Mouse (Mus musculus) c-Kit-positive CD71-positive TER-119-positive erythroid progenitor cells, embryonic 14.5 days (primary cell): ENCODE data around the gene Hyou1.
"Not testable (repeated sequence)": the region's sequence is repeated elsewhere in the genome, so short reads cannot be mapped to it uniquely, and the experiment has no call there.

ENCODE experiments used
- DNase-seq: peaks from one replicate; pipeline ENCODE4 v3.0.0-alpha.2; 2013; ENCODE audit warnings: low spot score

The Hyou1 gene

DNA sequence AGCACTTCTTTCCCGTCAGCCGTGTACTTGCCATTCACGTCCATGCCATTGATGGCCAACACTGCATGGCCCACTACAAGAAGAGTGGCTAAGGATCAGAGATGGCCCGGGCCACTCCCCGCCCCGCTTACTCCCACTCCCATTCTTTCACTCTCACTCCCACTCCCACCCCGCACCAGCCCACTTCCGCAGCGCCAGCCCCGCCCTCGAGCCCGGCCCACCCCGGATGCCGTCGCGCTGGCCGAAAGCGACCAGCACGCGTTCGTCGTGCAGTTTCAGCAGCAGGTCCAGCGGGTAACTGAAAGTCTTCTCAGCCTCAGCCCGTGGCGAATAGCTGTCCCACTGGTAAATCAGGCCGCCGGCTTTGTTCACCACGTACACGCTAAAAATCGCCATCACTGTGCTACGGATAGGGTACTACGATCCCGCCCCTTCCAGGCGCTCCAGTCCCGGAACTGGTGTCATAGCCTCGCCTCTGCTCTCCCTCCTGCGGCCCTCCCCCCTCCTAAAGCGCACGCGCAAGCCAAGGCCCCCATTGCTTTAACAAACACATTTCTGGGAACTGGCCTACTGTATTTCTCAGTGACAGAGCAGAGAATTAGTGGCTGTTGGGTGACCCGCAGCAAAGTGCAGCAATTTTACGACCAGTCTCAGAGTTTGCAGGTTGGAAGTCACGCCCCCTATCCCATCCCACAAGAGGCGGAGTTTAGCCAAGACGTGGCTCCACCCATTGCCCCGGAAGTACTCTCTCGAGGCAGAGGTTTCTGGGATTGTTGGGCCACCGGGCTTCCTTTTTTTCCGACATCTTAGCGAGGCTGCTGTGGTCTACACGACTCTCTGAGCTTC lies 27.8 kb downstream of the Hyou1 start, which contains the start of the genes Rps25 and Trappc4:
Gene Rps25, plus strand, starts transcription at position 234 of the 846 bp plus-strand sequence.
Gene Trappc4, minus strand, starts transcription at position 695 of the 846 bp plus-strand sequence.
- peak; percentile 96 for DNase-seq

DNA sequence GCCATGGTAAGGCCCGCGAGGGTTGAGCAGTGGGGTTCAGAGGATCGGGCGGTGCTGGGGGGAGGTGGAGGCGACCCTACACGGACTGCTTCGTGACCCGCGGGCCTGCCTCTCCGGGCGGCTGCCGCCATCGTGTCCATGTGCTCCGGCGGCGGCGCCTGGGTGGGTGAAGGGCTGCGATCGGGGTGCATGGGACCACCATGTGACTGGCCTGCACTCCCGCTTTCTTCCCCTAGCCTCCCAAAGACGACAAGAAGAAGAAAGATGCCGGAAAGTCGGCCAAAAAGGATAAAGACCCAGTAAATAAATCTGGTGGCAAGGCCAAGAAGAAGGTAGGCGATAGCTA lies 28.4 kb downstream of the Hyou1 start:
- no peak for DNase-seq

DNA sequence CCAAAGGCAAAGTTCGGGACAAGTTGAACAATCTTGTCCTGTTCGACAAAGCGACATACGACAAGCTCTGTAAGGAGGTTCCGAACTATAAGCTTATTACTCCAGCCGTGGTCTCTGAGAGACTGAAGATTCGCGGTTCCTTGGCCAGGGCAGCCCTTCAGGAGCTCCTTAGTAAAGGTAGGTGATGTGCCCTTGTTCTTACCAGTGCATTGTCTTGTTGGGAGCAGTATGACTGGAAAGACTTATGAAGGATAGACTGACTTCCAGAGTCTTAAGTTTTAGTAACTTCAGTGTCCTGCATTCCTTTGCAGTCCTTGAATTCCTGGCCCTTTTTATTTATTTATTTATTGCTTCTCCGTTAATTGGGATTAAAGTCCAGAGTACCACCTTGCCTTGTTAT lies 29.4 kb downstream of the Hyou1 start:
- DNase-seq, result not testable (repeated sequence)

DNA sequence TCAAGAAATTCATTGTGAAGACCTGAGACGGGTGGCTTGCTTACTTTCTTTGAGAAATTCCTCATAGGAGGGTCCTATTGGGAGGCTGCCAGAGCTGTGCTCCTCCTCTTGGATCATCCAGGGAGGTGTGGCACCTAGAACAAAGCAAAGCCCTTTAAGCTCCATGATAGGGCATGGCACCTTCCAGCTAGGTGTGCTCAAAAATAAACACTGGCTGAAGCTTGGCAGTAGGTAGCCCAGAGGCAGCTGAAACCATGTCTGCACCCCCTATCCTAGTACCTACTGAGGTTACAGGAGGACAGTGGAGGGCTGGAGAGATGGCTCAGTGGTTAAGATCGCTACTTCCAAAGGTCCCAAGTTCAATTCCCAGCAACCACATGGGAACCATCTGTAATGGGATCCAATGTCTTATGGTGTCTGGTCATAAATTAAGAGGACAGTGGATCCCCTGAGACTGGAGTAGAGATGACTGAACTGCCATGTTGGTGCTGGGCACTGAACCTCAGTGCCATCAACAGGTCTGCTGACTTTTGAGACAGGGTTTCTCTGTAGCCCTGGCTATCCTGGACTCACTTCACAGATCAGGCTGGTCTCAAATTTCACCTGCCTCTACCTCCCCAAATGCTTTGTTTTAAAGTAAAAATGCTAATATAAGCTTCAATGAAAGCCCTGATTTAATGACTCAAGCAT lies 31.5 kb downstream of the Hyou1 start:
- DNase-seq, result no peak

DNA sequence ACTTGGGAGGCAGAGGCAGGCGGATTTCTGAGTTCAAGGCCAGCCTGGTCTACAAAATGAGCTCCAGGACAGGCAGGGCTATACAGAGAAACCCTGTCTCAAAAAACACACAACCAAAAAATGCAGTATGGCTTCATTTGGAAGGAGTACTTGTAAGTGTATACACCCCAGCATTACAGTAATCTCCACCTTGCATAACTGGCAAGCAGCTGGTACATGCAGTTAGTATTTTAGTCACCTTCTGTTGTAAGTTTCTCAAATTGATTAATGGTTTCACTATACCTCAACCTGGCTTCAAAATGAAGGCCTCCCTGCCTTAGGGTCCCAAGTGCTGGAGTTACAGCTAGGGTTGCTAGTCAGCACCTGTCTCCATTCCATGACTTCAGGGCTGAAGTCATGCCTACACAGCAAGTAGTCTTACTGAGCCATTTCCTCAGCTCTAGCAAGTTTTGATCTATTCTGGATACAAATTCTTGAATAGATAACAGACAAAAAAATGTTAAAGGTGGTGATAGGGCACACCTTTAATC lies 32.4 kb downstream of the Hyou1 start:
- no peak for DNase-seq

DNA sequence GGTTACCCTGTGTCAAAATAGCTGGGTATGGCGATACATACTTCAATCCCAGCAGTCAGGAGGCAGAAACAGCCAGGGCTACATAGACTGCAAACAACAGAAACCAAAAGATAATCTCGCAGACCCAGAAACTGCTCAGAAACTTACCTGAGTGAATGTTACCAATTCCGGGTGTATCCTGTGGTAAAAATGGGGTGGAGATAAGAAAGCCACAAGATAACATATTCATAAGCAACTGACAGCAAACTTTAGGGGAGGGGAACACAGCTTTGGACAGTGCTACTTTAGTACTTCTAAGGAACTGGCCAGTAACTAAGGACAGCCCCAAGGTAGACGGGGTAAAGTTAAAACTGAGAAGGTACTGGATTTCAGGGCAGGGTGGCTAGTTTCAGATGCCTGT lies 33.0 kb downstream of the Hyou1 start:
- DNase-seq, result no peak

DNA sequence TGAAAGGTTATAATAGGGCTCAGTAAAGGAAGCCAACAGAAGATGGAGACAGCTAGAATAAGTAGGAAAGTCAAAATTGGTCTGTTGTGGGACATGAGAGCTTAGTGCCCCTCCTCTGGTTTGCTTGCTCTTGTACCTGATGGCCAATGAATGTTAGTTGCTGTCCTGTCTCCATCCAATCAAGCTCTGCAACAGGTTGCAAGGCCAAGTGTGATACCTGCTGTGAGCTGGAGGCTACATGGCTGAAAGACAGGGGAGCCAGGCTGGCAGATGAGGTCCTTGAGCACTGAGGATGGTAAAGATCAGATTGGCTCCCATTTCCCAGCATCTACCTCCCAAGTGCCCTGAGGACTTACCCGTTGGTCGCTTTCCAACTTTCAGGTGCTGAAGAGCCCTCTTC lies 33.5 kb downstream of the Hyou1 start:
- DNase-seq, result no peak

DNA sequence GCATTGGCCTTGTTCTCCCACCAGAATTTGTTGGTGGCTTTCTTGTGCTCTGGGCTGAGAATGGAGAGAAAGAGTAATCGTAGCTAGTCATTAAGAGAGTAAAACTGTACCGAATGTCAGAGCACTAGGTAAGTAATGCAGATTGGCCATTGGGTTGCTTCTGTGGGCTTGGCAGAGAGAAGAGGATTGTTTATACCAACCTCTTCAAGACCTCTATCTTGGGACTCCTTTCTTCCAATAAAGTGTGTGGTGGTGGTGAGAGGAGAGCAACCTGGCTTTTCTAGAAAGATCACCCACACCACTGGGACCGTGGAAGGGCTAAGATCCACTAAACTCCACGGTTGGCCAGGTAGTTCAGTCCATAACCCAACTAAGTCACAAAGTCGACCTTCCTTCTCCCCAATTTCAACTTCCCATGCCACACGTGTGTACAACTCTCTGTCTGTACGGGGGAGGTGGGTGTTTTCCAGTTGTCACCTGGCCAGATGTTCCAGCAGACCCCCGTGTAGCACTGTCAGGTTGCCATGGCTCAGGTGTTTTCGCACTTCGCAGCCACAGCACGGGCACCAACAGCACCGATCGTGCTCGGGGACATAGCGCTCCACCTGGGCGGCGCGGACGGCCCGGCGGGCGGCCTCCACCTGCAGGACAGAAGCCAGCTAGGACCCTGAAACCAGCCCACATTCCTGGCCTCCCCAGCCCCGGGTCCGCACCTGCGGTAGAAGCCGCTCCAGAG lies 38.0 kb downstream of the Hyou1 start:
- DNase-seq, result peak; percentile 29

DNA sequence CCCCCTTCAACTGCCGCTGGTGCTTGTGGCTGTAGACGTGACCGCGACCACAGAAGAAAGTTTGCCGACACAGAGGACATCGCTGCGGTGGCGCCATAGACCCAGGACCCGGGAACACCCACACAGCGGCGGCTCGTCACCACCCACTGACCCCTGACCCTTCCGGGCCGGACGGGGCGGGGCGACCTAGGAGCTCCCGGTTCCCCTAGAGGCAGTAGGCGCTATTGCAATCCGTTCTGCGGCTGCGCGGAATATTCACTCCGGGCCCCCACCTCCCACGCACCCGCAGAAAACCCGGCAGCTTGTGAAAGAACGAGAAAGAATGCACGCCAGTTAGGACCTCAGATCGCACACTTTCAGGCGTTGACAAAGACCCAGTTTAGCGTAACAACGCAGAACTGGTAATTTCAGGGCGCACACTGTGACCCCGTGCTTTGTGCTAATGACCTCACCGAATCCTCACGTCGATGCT lies 38.6 kb downstream of the Hyou1 start:
- DNase-seq, result peak; percentile 93

DNA sequence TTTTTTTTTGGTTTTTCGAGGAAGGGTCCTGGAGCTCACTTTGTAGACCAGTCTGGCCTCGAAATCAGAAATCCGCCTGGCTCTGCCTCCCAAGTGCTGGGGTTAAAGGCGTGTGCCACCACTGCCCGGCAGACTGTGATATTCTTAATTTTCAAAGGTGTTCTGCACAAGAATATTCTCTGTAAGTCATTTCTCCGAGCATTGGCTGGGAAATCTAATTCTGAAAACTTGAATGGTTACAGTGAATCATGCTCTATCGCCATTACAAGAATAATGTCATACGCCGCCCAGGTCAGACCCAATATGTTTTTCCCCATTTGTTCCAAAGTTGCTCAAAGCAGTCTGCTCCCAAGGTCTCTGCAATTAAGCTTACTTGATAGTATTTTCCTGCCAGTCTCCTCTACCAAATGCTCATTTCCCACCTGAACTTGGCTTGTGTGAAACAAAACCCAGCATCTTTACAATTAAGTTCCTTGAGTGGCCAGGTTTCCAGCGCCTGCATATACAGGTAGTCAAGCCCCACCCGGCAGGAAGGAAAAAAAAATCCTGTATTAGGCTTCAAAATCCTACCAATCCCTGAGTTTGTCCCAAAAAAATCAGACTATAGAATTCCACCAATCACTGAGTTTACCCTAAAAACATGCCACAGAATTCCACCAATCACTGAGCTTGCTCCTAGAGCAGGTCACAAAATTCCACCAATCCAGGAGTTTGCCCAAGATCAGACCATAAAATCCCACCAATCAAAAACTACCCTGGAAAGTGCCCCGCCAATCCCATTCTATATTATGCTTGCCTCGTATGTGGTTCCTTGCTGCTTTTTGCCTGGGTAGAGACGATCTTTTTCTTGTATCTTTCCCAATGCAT lies 39.5 kb downstream of the Hyou1 start, which contains the start of gene Ccdc84:
Gene Ccdc84, minus strand, starts transcription at position 51 of the 867 bp plus-strand sequence.
- DNase-seq, result no peak

DNA sequence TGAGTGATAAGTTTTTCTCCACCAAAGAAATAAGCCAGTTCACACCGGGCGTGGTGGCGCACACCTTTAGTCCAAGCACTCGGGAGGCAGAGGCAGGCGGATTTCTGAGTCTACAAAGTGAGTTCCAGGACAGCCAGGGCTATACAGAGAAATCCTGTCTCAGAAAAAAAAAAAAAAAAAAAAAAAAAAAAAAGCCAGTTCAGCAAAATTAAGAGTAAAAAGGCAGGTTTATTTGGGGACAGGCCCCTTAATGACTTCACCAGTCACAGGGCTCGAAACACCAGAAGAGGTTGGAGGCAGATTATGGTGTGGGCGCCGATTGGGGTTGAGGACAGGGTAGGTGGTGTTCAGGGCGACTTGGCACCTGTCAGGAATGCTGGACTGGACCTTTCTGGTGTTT lies 40.4 kb downstream of the Hyou1 start:
- not testable (repeated sequence) for DNase-seq

DNA sequence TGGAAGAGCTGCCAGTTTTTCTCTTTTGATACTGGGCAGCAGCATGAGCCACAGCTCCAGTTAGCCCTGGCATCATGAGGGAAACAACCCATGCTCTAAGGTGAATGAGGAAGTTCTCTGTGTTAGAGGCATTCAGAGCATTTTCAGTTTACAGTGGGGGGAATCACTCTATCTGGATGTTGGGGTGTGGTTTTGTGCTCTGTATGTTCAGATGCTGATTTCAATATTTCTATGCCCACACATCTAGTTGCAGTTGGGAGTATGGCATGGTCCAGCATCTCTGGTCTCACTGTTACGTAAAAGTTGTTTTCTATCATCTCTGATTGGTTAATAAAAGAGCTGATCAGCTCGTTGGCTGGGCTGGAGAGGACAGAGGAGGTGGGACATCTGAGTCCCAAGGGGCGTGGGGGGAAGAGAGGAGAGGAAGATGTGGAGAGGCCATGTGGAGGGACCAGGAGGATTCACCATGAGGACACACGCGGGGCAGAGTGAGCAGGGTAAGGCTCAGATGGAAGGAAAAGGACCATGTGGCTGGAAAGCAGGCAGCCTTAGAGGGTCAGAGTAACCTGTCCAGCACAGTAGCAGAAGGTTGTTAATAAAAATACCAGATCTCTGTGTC lies 41.1 kb downstream of the Hyou1 start:
- DNase-seq, result no peak

DNA sequence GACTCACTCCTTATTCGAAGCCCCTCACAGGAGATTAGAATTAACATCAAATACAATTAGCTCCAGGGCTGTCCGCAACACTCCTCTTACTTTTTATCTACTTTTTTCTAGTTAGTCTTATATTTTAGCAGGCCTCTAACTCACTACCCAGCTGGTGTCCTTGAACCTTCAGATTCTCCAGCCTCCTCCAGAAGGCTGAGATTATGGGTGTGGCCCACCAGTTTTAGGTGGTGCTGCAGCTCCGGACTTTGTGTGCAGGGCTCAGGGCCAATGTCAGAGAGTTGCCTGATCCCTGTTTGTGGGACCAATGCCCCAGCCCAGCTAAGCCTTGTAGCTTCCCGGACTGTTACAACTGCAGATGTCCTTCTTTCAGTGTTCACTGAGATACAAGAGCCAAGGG lies 44.3 kb downstream of the Hyou1 start:
- DNase-seq, result no peak

DNA sequence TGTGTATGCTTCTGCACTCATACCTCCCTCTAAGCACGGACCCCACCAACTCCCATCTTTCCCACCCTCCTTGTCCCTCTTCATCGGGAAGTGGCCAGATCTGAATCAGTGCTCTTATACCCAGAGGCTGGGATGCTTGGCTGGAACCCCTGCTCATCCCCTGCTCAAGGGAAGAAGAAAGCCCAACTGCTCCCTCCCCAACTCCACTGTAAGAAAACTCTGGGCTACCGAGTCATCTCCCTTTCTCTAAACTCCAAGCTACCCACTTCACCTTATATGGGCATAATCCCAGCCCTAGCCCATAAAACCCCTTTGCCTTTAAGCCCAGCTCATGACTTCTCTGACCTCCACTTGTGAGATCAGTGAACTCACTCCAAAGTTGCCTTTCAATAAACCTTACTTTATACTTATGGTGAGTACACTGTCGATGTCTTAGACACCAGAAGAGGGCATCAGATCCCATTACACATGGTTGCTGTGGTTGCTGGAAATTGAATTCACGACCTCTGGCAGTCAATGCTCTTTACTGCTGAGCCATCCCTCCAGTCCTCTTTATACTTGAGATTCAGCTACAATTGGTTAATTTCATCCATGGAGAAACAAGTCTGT lies 53.4 kb downstream of the Hyou1 start:
- DNase-seq, result no peak

DNA sequence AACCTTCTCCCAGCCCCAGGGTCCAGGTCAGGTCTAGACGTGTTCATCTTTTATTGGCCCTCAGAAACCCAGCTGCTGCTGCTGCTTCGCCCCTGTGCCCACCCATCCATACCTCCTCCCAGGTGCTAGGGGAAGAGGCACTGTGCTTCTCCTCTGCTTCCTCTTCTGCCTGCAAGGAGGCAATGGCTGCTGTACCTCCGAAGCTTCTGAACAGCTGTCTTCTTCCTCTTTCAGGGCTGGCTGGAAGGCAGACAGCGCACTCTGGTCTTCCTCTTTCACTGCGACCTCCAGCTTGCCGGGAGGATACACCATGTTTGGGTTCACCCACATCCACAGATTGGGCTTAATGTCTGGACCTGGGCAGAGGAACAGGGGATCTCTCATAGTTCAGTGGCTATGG lies 56.5 kb downstream of the Hyou1 start:
- no peak for DNase-seq

DNA sequence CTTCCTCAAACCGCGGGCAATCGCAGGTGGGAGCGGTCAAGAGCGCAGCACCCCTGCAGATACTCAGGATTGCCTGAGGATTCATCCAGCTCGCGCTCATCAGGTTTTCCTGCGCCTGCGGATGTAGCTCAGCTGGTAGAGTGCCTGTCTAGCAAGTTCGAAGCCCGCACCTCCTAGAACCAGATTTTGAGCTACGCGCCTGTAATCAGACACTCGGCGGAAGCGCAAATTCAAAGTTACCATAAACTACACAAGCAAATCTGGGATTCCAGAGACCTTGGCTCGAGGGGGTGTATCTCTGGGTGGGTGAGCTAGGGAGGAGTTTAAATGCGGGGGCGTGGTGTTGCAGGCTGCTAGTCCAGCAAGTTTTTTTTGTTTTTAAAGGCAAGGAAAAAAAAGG lies 61.7 kb downstream of the Hyou1 start, which contains the start of gene Foxr1:
Gene Foxr1, minus strand, starts transcription at position 176 of the 400 bp plus-strand sequence.
- DNase-seq, result no peak
